Mouse (Mus musculus) layer of hippocampus, postnatal 14 days (tissue): ENCODE measurements around the gene Olfr1453. TPM values are rescaled to one million over a fixed set of nuclear protein-coding genes. Genes with fewer than 3 reads are reported as not detected.
"Not testable (repeated sequence)": the region's sequence is repeated elsewhere in the genome, so short reads cannot be mapped to it uniquely, and the experiment has no call there.

Experiments used
- DNase-seq, 2 experiments: peaks; one replicate each; pipeline ENCODE4 v3.0.0; 2021 to 2022; ENCODE audit warnings: low spot score in 2 of 2, mixed read lengths in 1 of 2
- long read RNA-seq, 2 experiments: library from polyadenylated mRNA; stranded (forward); transcript quantifications; one replicate each; pipeline ENCODE4 v2.0.0; 2021
- total RNA-seq, 2 experiments: library from RNA; stranded (reverse); gene quantifications; 2 replicates each; pipeline ENCODE4 v1.2.3; 2021

Gene Olfr1453
- not detected for total RNA-seq
- long read RNA-seq, experiment 1, result 0 reads
- long read RNA-seq, experiment 2, result 0 reads

- no peak for DNase-seq
Measured at GRCm38 (mm10) chr19:13028227-13028626, at the start of gene Olfr1453. TSS of gene Olfr1453 (minus strand) at chr19:13028327.

- no peak for DNase-seq
Measured at GRCm38 (mm10) chr19:13060310-13060709, 32.2 kb upstream of the Olfr1453 start, which contains the start of gene Olfr1454. TSS of gene Olfr1454 (plus strand) at chr19:13060610.

- DNase-seq, result no peak
Measured at GRCm38 (mm10) chr19:12994714-12995113, 33.4 kb downstream of the Olfr1453 start, which contains the start of gene Olfr1451. TSS of gene Olfr1451 (plus strand) at chr19:12995014.

DNA sequence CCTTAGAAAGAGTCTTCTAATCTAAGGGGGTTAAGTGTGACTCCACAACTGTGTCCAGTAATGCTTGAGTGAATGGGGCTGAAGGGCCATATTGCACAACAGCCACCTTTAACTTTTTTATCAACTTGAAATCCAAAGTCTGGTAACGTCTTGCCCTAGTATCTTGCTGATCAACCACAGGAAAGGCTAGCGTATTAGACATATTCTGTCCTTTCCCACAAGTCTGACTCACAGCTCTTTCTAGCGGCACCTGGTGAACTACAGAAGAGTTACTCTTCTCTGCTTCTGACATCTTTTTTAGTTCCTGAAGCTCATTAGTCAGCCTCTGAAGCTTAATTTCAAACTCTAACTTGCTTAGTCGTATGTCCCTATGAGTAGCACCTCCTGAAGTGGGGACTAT lies 35.8 kb downstream of the Olfr1453 start:
- not testable (repeated sequence) for DNase-seq

Other genes starting within 250 kb of the Olfr1453 start
- 10 to 100 TPM; 89.1 to 95.0 TPM for gene Zfp91, start 232.2 kb downstream of the Olfr1453 start, total RNA-seq
- 1 to 10 TPM; 1.9 to 2.0 TPM for gene Lpxn, start 232.1 kb downstream of the Olfr1453 start, total RNA-seq
- gene Gm5244, start 181.6 kb downstream of the Olfr1453 start, total RNA-seq, result not detected
- gene Olfr1444, start 171.0 kb downstream of the Olfr1453 start, total RNA-seq, result not detected
- not detected for gene Olfr1445, start 144.5 kb downstream of the Olfr1453 start, total RNA-seq
- not detected for gene Olfr1446, start 134.8 kb downstream of the Olfr1453 start, total RNA-seq
- gene Olfr1447, start 124.6 kb downstream of the Olfr1453 start, total RNA-seq, result not detected
- not detected for gene Olfr1448, start 103.9 kb downstream of the Olfr1453 start, total RNA-seq
- gene Olfr1449, start 97.5 kb downstream of the Olfr1453 start, total RNA-seq, result not detected
- not detected for gene Olfr1450, start 78.1 kb downstream of the Olfr1453 start, total RNA-seq
- not detected for gene Olfr1451, start 33.3 kb downstream of the Olfr1453 start, total RNA-seq
- not detected for gene Olfr1454, start 32.3 kb upstream of the Olfr1453 start, total RNA-seq
- not detected for gene Olfr1457, start 69.6 kb upstream of the Olfr1453 start, total RNA-seq
- not detected for gene Olfr1458, start 78.4 kb upstream of the Olfr1453 start, total RNA-seq
- under 1 TPM; 0.09 to 0.10 TPM for gene Olfr1459, start 121.2 kb upstream of the Olfr1453 start, total RNA-seq
- gene Olfr1461, start 134.7 kb upstream of the Olfr1453 start, total RNA-seq, result not detected
- gene Olfr1462, start 157.4 kb upstream of the Olfr1453 start, total RNA-seq, result not detected
- gene Olfr1463, start 203.0 kb upstream of the Olfr1453 start, total RNA-seq, result not detected